Mouse (Mus musculus): ENCODE data around the gene Rbp1. TPM values are rescaled to one million over a fixed set of nuclear protein-coding genes. Genes with fewer than 3 reads are reported as not detected.

The Rbp1 gene
- polyA plus RNA-seq, 1 experiment from 2014 or later, result 25.5 TPM

DNA sequence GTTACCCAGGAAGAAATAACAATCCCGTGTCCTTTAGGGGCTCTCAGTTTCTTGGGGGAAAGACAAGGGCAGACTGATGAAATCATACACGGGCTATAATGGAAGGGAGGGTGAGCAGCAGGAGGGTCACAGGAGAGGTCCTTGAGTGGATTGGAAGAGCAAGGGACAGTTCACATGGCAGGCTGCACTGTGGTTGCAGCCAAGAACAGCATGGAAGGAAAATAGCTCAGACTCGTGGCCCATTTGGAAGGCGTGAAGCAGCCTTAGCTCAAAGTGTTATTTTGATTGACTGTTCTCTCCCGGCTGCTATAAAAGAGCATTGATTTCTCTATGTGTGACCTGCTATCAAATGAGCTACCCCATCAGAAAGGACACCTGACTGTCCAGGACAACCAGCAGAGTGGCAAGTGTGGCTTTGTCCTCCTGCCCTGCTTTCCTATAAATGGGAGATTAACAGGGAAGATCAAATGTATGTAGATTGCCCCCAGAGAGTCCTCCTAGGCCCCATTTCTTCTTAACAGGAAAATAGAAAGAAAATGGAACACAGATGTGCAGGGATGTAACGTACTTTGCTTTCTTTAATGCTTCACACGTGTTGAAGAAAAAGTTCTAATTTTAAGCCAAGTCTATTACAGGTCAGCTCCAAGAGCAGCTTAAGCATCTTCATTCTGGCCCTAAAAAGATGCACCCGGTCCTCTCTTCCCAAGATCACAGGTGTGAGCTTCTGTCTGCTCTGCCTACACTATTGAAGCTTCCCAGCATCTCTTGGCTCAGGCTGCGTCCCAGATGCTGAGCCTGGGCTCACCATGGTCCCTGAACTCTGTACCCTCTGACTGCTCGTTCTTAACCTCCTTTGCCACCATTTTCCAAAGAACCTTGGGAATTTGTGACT, 34.8 kb upstream of the Rbp1 start:
- TF ChIP-seq CTCF (IDR thresholded peaks at IDR 0.05; ENCODE audit: low read depth), result no peak
- WGBS, result 78% methylated on average over 10 of the region's 10 CpGs
- H3K36me3 ChIP-seq (ENCODE audit: control insufficient read depth, insufficient read depth), result peaks cover 9% of the 10 kb centered on the region; the same call in 1 of the 2 replicates

GRCm38 (mm10) chr9:98388633-98388965, 34.2 kb upstream of the Rbp1 start:
- no peaks in the 10 kb centered on the region for H3K27me3 ChIP-seq (replicated peaks; ENCODE audit: control insufficient read depth, insufficient read depth, low read length)
- TF ChIP-seq CTCF (IDR thresholded peaks at IDR 0.05; ENCODE audit: low read depth), result no peak
- H3K27ac ChIP-seq (ENCODE audit: low read depth, low read length), result no peak overlapping the region
- peaks cover 9% of the 10 kb centered on the region; the same call in 1 of the 2 replicates for H3K36me3 ChIP-seq (ENCODE audit: control insufficient read depth, insufficient read depth)
- H3K4me3 ChIP-seq (ENCODE audit: low read depth, low read length), result no peak overlapping the region
- H3K4me1 ChIP-seq (replicated peaks; ENCODE audit: control insufficient read depth, insufficient read depth, low read length), result no peaks in the 10 kb centered on the region
- no peak for ATAC-seq
- no peaks in the 10 kb centered on the region for H3K9me3 ChIP-seq (ENCODE audit: control insufficient read depth)
- H3K9ac ChIP-seq (ENCODE audit: low read depth, low read length), result no peak overlapping the region
- no peak overlapping the region for H3K4me2 ChIP-seq (replicated peaks; ENCODE audit: low read depth)
- 89% methylated on average over 5 of the region's 5 CpGs for WGBS

More for the DNA sequence above, 34.8 kb upstream of the Rbp1 start:
- ATAC-seq, result no peak
- H3K27ac ChIP-seq (ENCODE audit: low read depth, low read length), result no peak overlapping the region
- no peak overlapping the region for H3K4me3 ChIP-seq (ENCODE audit: low read depth, low read length)
- no peaks in the 10 kb centered on the region for H3K4me1 ChIP-seq (replicated peaks; ENCODE audit: control insufficient read depth, insufficient read depth, low read length)
- no peaks in the 10 kb centered on the region for H3K27me3 ChIP-seq (replicated peaks; ENCODE audit: control insufficient read depth, insufficient read depth, low read length)
- no peak overlapping the region for H3K4me2 ChIP-seq (replicated peaks; ENCODE audit: low read depth)
- H3K9me3 ChIP-seq (ENCODE audit: control insufficient read depth), result no peaks in the 10 kb centered on the region
- H3K9ac ChIP-seq (ENCODE audit: low read depth, low read length), result no peak overlapping the region

- Histone ChIP-seq H3K9ac (ENCODE audit: low read depth, low read length) (no peak overlapping the region), H3K4me1 (replicated peaks; ENCODE audit: control insufficient read depth, insufficient read depth, low read length) (no peaks in the 10 kb centered on the region), H3K36me3 (ENCODE audit: control insufficient read depth, insufficient read depth) (no peaks in the 10 kb centered on the region; the same call in 1 of the 2 replicates), H3K27me3 (replicated peaks; ENCODE audit: control insufficient read depth, insufficient read depth, low read length) (no peaks in the 10 kb centered on the region), H3K4me3 (ENCODE audit: low read depth, low read length) (no peak overlapping the region), H3K4me2 (replicated peaks; ENCODE audit: low read depth) (no peak overlapping the region), H3K9me3 (ENCODE audit: control insufficient read depth) (no peaks in the 10 kb centered on the region), H3K27ac (ENCODE audit: low read depth, low read length) (no peak overlapping the region)
- ATAC-seq, result no peak
- 87% methylated on average over 4 of the region's 4 CpGs for WGBS
- TF ChIP-seq CTCF (IDR thresholded peaks at IDR 0.05; ENCODE audit: low read depth), result no peak
These were observed 29.3 kb upstream of the Rbp1 start for GRCm38 (mm10) chr9:98393496-98393895.

- no peaks in the 10 kb centered on the region for H3K36me3 ChIP-seq (ENCODE audit: control insufficient read depth, insufficient read depth)
- no peak overlapping the region for H3K9ac ChIP-seq (ENCODE audit: low read depth, low read length)
- TF ChIP-seq CTCF (IDR thresholded peaks at IDR 0.05; ENCODE audit: low read depth), result no peak
- no peaks in the 10 kb centered on the region for H3K4me1 ChIP-seq (replicated peaks; ENCODE audit: control insufficient read depth, insufficient read depth, low read length)
- no peak overlapping the region for H3K4me2 ChIP-seq (replicated peaks; ENCODE audit: low read depth)
- no peak overlapping the region for H3K4me3 ChIP-seq (ENCODE audit: low read depth, low read length)
- H3K9me3 ChIP-seq (ENCODE audit: control insufficient read depth), result no peaks in the 10 kb centered on the region
- H3K27ac ChIP-seq (ENCODE audit: low read depth, low read length), result no peak overlapping the region
- H3K27me3 ChIP-seq (replicated peaks; ENCODE audit: control insufficient read depth, insufficient read depth, low read length), result no peaks in the 10 kb centered on the region
- no peak for ATAC-seq
- 61% methylated on average over 6 of the region's 6 CpGs for WGBS
These were observed 25.6 kb upstream of the Rbp1 start for GRCm38 (mm10) chr9:98397211-98397610.

GRCm38 (mm10) chr9:98397866-98398265, 24.9 kb upstream of the Rbp1 start:
- no peaks in the 10 kb centered on the region for H3K9me3 ChIP-seq (ENCODE audit: control insufficient read depth)
- no peak overlapping the region for H3K9ac ChIP-seq (ENCODE audit: low read depth, low read length)
- no peaks in the 10 kb centered on the region for H3K4me1 ChIP-seq (replicated peaks; ENCODE audit: control insufficient read depth, insufficient read depth, low read length)

GRCm38 (mm10) chr9:98400185-98400894, 22.4 kb upstream of the Rbp1 start:
- WGBS, result 70% methylated on average over 13 of the region's 13 CpGs
- no peak overlapping the region for H3K4me3 ChIP-seq (ENCODE audit: low read depth, low read length)
- no peak for TF ChIP-seq CTCF (IDR thresholded peaks at IDR 0.05; ENCODE audit: low read depth)
- ATAC-seq, result no peak
- peaks cover 18% of the 10 kb centered on the region for H3K36me3 ChIP-seq (ENCODE audit: control insufficient read depth, insufficient read depth)
- H3K27me3 ChIP-seq (replicated peaks; ENCODE audit: control insufficient read depth, insufficient read depth, low read length), result no peaks in the 10 kb centered on the region
- H3K4me2 ChIP-seq (replicated peaks; ENCODE audit: low read depth), result no peak overlapping the region
- H3K4me1 ChIP-seq (replicated peaks; ENCODE audit: control insufficient read depth, insufficient read depth, low read length), result no peaks in the 10 kb centered on the region
- H3K27ac ChIP-seq (ENCODE audit: low read depth, low read length), result no peak overlapping the region
- no peaks in the 10 kb centered on the region for H3K9me3 ChIP-seq (ENCODE audit: control insufficient read depth)
- no peak overlapping the region for H3K9ac ChIP-seq (ENCODE audit: low read depth, low read length)

More at GRCm38 (mm10) chr9:98397866-98398265, 24.9 kb upstream of the Rbp1 start:
- 80% methylated on average over 3 of the region's 3 CpGs for WGBS
- no peak for ATAC-seq
- Histone ChIP-seq H3K27ac (ENCODE audit: low read depth, low read length) (no peak overlapping the region), H3K27me3 (replicated peaks; ENCODE audit: control insufficient read depth, insufficient read depth, low read length) (no peaks in the 10 kb centered on the region), H3K4me2 (replicated peaks; ENCODE audit: low read depth) (no peak overlapping the region), H3K4me3 (ENCODE audit: low read depth, low read length) (no peak overlapping the region), H3K36me3 (ENCODE audit: control insufficient read depth, insufficient read depth) (no peaks in the 10 kb centered on the region)
- no peak for TF ChIP-seq CTCF (IDR thresholded peaks at IDR 0.05; ENCODE audit: low read depth)
